Mouse (Mus musculus): ENCODE data around the gene Mcf2l. TPM values are rescaled to one million over a fixed set of nuclear protein-coding genes. Genes with fewer than 3 reads are reported as not detected.

Mcf2l gene
- polyA plus RNA-seq, 1 experiment: not detected

DNA sequence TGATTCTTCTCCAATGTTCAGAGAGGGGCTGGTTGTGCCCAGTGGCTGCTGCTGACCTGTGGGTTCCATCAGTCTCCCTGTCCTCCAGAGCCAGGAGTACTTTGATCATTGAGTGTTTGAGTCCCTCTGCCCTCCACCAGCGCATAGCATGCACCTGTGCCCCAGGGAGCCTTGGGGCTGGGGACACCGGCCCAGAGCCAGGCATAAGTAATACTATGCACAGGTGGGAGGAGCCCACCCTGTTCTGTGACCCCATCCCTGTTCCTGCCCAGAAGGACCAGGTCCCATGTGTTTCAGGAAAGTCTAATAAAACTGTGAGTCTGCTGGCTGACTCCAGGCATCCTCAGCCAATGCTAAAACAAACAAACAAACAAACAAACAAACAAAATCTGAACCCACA, 104.7 kb downstream of the Mcf2l start:
- no peak for TF ChIP-seq GATA1 (IDR thresholded peaks at IDR 0.05; ENCODE audit: low read length)

GRCm38 (mm10) chr8:12978726-12979125, 105.1 kb downstream of the Mcf2l start:
- no peak for TF ChIP-seq GATA1 (IDR thresholded peaks at IDR 0.05; ENCODE audit: low read length)

- no peak for TF ChIP-seq GATA1 (IDR thresholded peaks at IDR 0.05; ENCODE audit: low read length)
Observed at GRCm38 (mm10) chr8:12983681-12984467, 110.3 kb downstream of the Mcf2l start.

GRCm38 (mm10) chr8:12984601-12985243, 111.1 kb downstream of the Mcf2l start:
- no peak for TF ChIP-seq GATA1 (IDR thresholded peaks at IDR 0.05; ENCODE audit: low read length)

DNA sequence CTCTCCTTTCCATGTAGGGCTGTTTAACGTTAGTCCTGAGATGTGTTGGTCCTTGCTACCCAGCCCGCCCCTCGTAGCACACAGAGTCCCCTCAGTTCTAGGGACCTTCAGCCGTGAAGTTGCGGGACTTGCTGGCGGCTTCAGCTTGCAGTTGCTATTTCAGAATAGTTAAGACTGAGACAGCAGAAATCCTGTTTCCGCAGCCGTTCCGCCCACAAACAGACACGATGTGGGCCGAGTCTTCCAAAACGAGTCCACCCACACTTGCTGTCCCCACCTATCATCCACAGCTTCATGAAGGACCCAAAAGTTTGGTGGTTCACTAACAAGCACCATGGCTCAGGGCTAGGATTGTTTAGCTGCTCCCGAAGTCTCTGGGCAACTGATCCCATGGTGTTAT, 111.7 kb downstream of the Mcf2l start:
- TF ChIP-seq GATA1 (IDR thresholded peaks at IDR 0.05; ENCODE audit: low read length): no peak

GRCm38 (mm10) chr8:12987571-12987970, 114.0 kb downstream of the Mcf2l start:
- no peak for TF ChIP-seq GATA1 (IDR thresholded peaks at IDR 0.05; ENCODE audit: low read length)

GRCm38 (mm10) chr8:12988722-12989430, 115.3 kb downstream of the Mcf2l start:
- no peak for TF ChIP-seq GATA1 (IDR thresholded peaks at IDR 0.05; ENCODE audit: low read length)

DNA sequence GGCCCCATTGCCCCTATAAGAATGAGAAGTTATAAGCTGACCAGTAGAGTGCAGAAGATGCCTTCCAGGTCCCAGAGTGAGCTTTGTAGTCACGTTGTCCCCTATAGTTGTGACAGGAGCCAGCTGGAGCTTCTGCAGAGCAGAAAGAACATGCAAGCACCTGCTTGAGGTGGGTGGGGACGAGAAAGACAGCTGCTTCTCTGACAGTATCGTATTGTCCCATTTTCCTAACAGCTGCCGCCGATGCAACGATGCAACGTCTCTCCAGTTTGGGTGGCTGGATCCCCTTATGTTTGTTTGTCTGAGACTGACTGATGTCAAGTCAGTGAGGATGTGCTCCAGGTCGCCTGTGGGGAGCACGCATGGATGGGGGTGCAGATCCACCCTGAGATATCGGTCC, 117.8 kb downstream of the Mcf2l start:
- TF ChIP-seq GATA1 (IDR thresholded peaks at IDR 0.05; ENCODE audit: low read length): no peak

DNA sequence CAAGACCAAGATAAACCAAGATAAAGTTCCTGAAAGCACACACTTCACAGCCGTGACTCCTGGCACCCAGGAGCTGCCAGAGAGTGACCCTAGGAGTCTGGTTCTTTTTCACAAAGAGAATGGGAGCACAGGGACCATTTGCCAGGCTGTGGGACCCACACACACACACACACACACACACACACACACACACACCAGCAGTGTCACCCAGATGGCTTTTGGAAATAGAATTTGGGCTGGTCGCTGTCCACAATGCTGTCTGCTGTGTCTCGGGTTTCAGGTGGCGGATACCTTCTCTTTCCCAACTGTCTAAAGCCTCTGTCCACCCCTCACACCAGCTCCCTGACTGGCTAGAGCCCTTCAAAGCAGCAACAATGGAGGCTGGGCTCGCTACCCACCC, 120.9 kb downstream of the Mcf2l start:
- no peak for TF ChIP-seq GATA1 (IDR thresholded peaks at IDR 0.05; ENCODE audit: low read length)

- TF ChIP-seq GATA1 (IDR thresholded peaks at IDR 0.05; ENCODE audit: low read length): no peak
Observed at GRCm38 (mm10) chr8:12995481-12995880, 121.9 kb downstream of the Mcf2l start.

DNA sequence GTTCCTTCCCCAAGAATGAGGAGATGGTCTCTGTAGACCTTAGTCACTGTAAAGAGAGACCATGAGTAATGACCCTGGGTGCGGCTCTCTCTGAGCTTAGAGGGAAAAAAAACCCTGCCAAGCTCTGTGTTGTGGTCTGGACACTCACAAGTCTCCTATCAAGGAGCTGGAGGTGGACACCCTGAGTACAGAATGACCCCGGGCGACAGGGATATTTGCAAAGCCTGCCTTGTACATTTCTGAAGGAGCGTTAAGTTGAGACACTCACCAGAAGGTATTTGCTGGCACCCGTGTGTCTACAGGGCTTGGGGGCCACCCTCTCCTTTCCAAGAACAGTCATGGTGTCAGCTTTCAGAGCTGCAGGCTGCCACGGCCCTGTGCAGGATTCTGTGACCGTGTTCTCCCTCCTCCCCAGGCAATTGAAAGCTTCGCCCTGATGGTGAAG, 123.2 kb downstream of the Mcf2l start:
- TF ChIP-seq GATA1 (IDR thresholded peaks at IDR 0.05; ENCODE audit: low read length): no peak

GRCm38 (mm10) chr8:12998331-12998730, 124.7 kb downstream of the Mcf2l start:
- no peak for TF ChIP-seq GATA1 (IDR thresholded peaks at IDR 0.05; ENCODE audit: low read length)

DNA sequence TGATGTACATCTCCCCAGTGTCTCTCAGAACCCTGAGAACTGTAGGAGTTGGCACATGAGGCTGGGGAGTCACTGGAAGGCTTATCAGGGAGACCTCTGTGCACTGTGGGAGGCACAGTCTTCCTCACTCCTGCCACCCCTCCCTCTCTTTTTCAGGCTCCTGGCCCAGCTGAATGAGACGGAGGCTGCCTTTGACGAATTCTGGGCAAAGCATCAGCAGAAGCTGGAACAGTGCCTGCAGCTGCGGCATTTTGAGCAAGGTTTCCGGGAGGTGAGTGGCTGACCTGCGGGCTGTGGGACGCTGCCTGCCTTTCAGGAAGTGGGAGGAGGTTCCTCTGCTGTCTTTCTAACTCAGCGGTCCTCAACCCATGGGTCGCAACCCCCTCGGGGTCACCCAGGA, 126.2 kb downstream of the Mcf2l start:
- TF ChIP-seq GATA1 (IDR thresholded peaks at IDR 0.05; ENCODE audit: low read length): no peak

- TF ChIP-seq GATA1 (IDR thresholded peaks at IDR 0.05; ENCODE audit: low read length): no peak
Observed at GRCm38 (mm10) chr8:13007458-13007857, 133.9 kb downstream of the Mcf2l start.

GRCm38 (mm10) chr8:13010313-13010712, 136.7 kb downstream of the Mcf2l start:
- TF ChIP-seq GATA1 (IDR thresholded peaks at IDR 0.05; ENCODE audit: low read length): no peak

DNA sequence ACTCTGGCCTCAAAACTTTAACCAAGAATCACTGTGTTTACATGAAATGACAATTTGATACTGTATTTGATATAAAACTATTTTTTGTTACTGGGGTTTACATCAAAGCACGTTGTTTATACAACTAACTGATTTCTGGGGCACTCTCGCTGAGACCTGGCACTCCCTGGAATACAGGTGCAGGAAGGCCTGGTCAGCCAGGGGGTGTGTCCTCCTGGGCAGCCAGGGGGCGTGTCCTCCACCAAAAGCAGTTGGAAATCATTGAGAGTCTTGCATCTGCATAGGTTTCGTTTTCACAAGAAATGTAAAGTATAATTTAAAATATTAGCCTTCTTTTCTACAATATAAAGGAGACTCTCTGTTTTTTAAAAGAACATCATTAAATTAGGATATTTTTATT, 146.0 kb downstream of the Mcf2l start:
- TF ChIP-seq GATA1 (IDR thresholded peaks at IDR 0.05; ENCODE audit: low read length): no peak

All from G1E-ER4 (cell line).